Mouse (Mus musculus) embryonic stem cell, embryonic (primary cell): ENCODE data around the gene Rusc2.

Experiments used
- CTCF ChIA-PET, 4 experiments: fragments of 300-600 bp in 2 of 4; fragments of 350-600 bp in 2 of 4; sonication (Branson Sonifier 250); formaldehyde crosslinking; loops; one replicate each; lab custom pipeline; 2022; ENCODE audit warnings: inconsistent platforms in 2 of 4; lab: Charles Lee
- POLR2A ChIA-PET, 4 experiments: fragments of 300-600 bp in 2 of 4; fragments of 350-600 bp in 2 of 4; sonication (Branson Sonifier 250); formaldehyde crosslinking; loops; one replicate each; lab custom pipeline; 2022; ENCODE audit warnings: antibody characterized with exemption in 4 of 4, inconsistent platforms in 1 of 4; lab: Charles Lee

Rusc2 gene

GRCm38 (mm10) chr4:43419801-43420281, 38.1 kb downstream of the Rusc2 start:
- ChIA-PET CTCF (interaction anchor here in 2 of 4 experiments (0.9 to 2.3 kb wide), 12 partner anchors 11 to 552 kb away, joined by 3 to 11 read pairs (median 4); partner anchors contain the start of genes Atp8b5 (in 2 of the 2) and Arhgef39 (in 1 of the 2)), POLR2A (interaction anchor here in 2 of 4 experiments (0.7 to 1.5 kb wide), 4 partner anchors 10 to 86 kb away, joined by 3 to 5 read pairs (median 3); no protein-coding TSS in a partner anchor)

GRCm38 (mm10) chr4:43420305-43420704, 38.5 kb downstream of the Rusc2 start:
- CTCF ChIA-PET: interaction anchor here in 3 of 4 experiments (0.5 to 2.4 kb wide), 21 partner anchors 8 to 552 kb away, joined by 3 to 11 read pairs (median 4); partner anchors contain the start of genes Atp8b5 (in 2 of the 3) and Arhgef39 (in 1 of the 3)

GRCm38 (mm10) chr4:43421632-43422240, 40.0 kb downstream of the Rusc2 start:
- CTCF ChIA-PET: interaction anchor here (0.6 to 2.4 kb wide), 14 partner anchors 10 to 456 kb away, joined by 3 to 11 read pairs (median 4); partner anchors contain the start of genes Arhgef39 (in 1 of the 4) and Atp8b5 (in 1 of the 4)
- POLR2A ChIA-PET: interaction anchor here in 3 of 4 experiments (0.6 to 3.0 kb wide), 9 partner anchors 10 to 68 kb away, joined by 3 to 16 read pairs (median 4); no protein-coding TSS in a partner anchor

More at GRCm38 (mm10) chr4:43420305-43420704, 38.5 kb downstream of the Rusc2 start:
- POLR2A ChIA-PET: interaction anchor here in 2 of 4 experiments (0.7 to 1.5 kb wide), 4 partner anchors 9 to 87 kb away, joined by 3 to 5 read pairs (median 4); no protein-coding TSS in a partner anchor

- ChIA-PET CTCF (interaction anchor here in 2 of 4 experiments (0.7 to 1.7 kb wide), 4 partner anchors 8 to 376 kb away, joined by 3 to 5 read pairs (median 4); no protein-coding TSS in a partner anchor), POLR2A (interaction anchor here in 3 of 4 experiments (0.6 to 3.0 kb wide), 8 partner anchors 15 to 139 kb away, joined by 3 to 16 read pairs (median 3); partner anchors contain the start of genes Creb3 (in 1 of the 3) and Tln1 (in 1 of the 3))
Measured at GRCm38 (mm10) chr4:43423267-43423934, 41.6 kb downstream of the Rusc2 start.

GRCm38 (mm10) chr4:43424072-43424471, 42.3 kb downstream of the Rusc2 start:
- ChIA-PET POLR2A (interaction anchor here in 2 of 4 experiments (0.6 to 1.0 kb wide), 5 partner anchors 16 to 94 kb away, joined by 3 read pairs; no protein-coding TSS in a partner anchor), CTCF (interaction anchor here in 1 of 4 experiments (1.1 to 1.7 kb wide), 3 partner anchors 8 to 376 kb away, joined by 3 to 5 read pairs (median 4); no protein-coding TSS in a partner anchor)

- CTCF ChIA-PET: interaction anchor here in 1 of 4 experiments (0.9 kb wide), 1 partner anchor 105 kb away, joined by 4 read pairs; no protein-coding TSS in a partner anchor
- POLR2A ChIA-PET: interaction anchor here in 3 of 4 experiments (0.6 to 1.6 kb wide), 3 partner anchors 20 to 430 kb away, joined by 3 to 4 read pairs (median 3); no protein-coding TSS in a partner anchor
Measured at GRCm38 (mm10) chr4:43425197-43425596, 43.4 kb downstream of the Rusc2 start.

GRCm38 (mm10) chr4:43425648-43426380, 44.0 kb downstream of the Rusc2 start:
- ChIA-PET CTCF (interaction anchor here in 1 of 4 experiments (0.9 kb wide), 1 partner anchor 105 kb away, joined by 4 read pairs; no protein-coding TSS in a partner anchor), POLR2A (interaction anchor here in 3 of 4 experiments (0.6 to 1.6 kb wide), 3 partner anchors 20 to 430 kb away, joined by 3 to 4 read pairs (median 3); no protein-coding TSS in a partner anchor)

- ChIA-PET POLR2A (interaction anchor here in 1 of 4 experiments (1.6 kb wide), 1 partner anchor 73 kb away, joined by 3 read pairs; the partner anchor contains the start of gene Arhgef39), CTCF (no interaction called here)
Measured at GRCm38 (mm10) chr4:43426487-43426886, 44.7 kb downstream of the Rusc2 start.

- ChIA-PET POLR2A (interaction anchor here in 3 of 4 experiments (0.6 to 1.7 kb wide), 8 partner anchors 12 to 369 kb away, joined by 3 read pairs; partner anchors contain the start of genes Arhgef39 (in 1 of the 3) and Unc13b (in 1 of the 3)), CTCF (interaction anchor here in 3 of 4 experiments (0.5 to 1.7 kb wide), 7 partner anchors 49 to 388 kb away, joined by 3 to 8 read pairs (median 3); partner anchors contain the start of gene Tln1 (in 1 of the 3))
Measured at GRCm38 (mm10) chr4:43427501-43428179, 45.9 kb downstream of the Rusc2 start.

GRCm38 (mm10) chr4:43428180-43428861, 46.5 kb downstream of the Rusc2 start:
- CTCF ChIA-PET: interaction anchor here (0.5 to 1.7 kb wide), 12 partner anchors 49 to 388 kb away, joined by 3 to 8 read pairs (median 4); partner anchors contain the start of gene Tln1 (in 1 of the 4)
- POLR2A ChIA-PET: interaction anchor here in 3 of 4 experiments (0.6 to 2.0 kb wide), 13 partner anchors 11 to 369 kb away, joined by 3 to 4 read pairs (median 3); partner anchors contain the start of genes Arhgef39 (in 1 of the 3), Atp8b5 (in 1 of the 3) and Unc13b (in 1 of the 3)

GRCm38 (mm10) chr4:43428946-43429345, 47.2 kb downstream of the Rusc2 start, which contains the start of gene Fam166b:
Gene Fam166b, minus strand, starts transcription at chr4:43429134.
- CTCF ChIA-PET: interaction anchor here in 3 of 4 experiments (0.5 to 1.6 kb wide), 5 partner anchors 50 to 331 kb away, joined by 3 to 8 read pairs (median 5); no protein-coding TSS in a partner anchor
- POLR2A ChIA-PET: interaction anchor here in 2 of 4 experiments (0.5 to 2.1 kb wide), 8 partner anchors 10 to 162 kb away, joined by 3 to 9 read pairs (median 4); partner anchors contain the start of gene Atp8b5 (in 1 of the 2)

DNA sequence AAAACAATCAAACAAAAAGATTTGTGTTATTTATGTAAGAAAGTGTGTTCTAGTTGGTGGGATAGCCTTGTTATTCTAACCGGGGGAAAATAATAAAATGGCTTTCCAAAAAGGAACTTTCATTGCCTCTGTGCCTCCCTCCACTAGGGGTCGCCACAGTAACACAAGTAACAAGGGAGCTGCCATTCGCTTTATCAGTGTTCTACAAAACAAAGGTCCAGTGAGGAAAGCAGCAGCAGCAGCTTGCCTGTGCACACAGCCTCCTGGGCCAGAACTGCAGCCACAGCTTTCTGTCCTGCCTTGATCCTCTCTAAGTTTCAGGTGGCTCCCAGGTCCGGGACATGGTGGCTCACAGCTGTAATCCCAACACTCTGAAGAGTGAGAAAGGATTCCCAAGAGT, 49.9 kb downstream of the Rusc2 start:
- POLR2A ChIA-PET: interaction anchor here in 3 of 4 experiments (0.6 to 2.0 kb wide), 12 partner anchors 9 to 431 kb away, joined by 3 to 10 read pairs (median 4); partner anchors contain the start of genes Arhgef39 (in 1 of the 3), Tesk1 (in 1 of the 3) and Vcp (in 1 of the 3)
- CTCF ChIA-PET: interaction anchor here (0.5 to 3.2 kb wide), 78 partner anchors 8 to 1967 kb away, joined by 3 to 23 read pairs (median 4); partner anchors contain the start of genes Ccdc107 (in 3 of the 4), Creb3 (in 3 of the 4), Tln1 (in 3 of the 4) and Sit1 (in 2 of the 4)

DNA sequence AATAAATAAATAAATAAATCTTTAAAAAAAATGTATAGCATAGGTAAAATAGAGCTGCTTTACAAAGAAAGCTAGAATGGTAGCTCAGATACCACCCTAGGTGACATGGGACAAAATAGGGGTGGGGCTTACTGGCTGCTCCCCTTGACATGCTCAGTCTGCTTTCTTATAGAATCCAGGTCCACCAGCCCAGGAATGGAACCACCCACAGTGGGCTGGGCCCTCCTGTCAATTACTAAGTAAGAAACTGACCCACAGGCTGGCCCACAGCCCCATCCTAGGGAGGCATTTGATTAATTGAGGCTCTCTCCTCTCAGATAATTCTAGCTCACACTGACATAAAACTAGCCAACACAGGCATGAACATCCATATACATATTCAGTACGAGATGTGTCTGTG, 51.1 kb downstream of the Rusc2 start:
- CTCF ChIA-PET: interaction anchor here (0.6 to 3.2 kb wide), 19 partner anchors 15 to 1419 kb away, joined by 3 to 23 read pairs (median 4); partner anchors contain the start of gene Sit1 (in 2 of the 4)
- POLR2A ChIA-PET: interaction anchor here in 3 of 4 experiments (0.6 to 2.0 kb wide), 10 partner anchors 8 to 1429 kb away, joined by 3 to 10 read pairs (median 4); partner anchors contain the start of genes Creb3 (in 1 of the 3), Tesk1 (in 1 of the 3) and Tln1 (in 1 of the 3)

GRCm38 (mm10) chr4:43441639-43442038, 59.9 kb downstream of the Rusc2 start, which contains the start of gene Tesk1:
Gene Tesk1, plus strand, starts transcription at chr4:43441939.
- ChIA-PET POLR2A (interaction anchor here in 3 of 4 experiments (0.8 to 1.8 kb wide), 19 partner anchors 9 to 395 kb away, joined by 3 to 10 read pairs (median 4); partner anchors contain the start of genes Arhgef39 (in 2 of the 3), Ccdc107 (in 2 of the 3), Creb3 (in 1 of the 3) and Fam166b (in 1 of the 3)), CTCF (interaction anchor here (0.6 to 1.8 kb wide), 14 partner anchors 10 to 1533 kb away, joined by 3 to 14 read pairs (median 4); partner anchors contain the start of genes Arhgef39 (in 1 of the 4) and Tpm2 (in 1 of the 4))
